Mouse (Mus musculus): ENCODE results near the gene Polg.
A peak's percentile ranks its signal among the peaks of the same experiment; 100 is the strongest.

Gene Polg

DNA sequence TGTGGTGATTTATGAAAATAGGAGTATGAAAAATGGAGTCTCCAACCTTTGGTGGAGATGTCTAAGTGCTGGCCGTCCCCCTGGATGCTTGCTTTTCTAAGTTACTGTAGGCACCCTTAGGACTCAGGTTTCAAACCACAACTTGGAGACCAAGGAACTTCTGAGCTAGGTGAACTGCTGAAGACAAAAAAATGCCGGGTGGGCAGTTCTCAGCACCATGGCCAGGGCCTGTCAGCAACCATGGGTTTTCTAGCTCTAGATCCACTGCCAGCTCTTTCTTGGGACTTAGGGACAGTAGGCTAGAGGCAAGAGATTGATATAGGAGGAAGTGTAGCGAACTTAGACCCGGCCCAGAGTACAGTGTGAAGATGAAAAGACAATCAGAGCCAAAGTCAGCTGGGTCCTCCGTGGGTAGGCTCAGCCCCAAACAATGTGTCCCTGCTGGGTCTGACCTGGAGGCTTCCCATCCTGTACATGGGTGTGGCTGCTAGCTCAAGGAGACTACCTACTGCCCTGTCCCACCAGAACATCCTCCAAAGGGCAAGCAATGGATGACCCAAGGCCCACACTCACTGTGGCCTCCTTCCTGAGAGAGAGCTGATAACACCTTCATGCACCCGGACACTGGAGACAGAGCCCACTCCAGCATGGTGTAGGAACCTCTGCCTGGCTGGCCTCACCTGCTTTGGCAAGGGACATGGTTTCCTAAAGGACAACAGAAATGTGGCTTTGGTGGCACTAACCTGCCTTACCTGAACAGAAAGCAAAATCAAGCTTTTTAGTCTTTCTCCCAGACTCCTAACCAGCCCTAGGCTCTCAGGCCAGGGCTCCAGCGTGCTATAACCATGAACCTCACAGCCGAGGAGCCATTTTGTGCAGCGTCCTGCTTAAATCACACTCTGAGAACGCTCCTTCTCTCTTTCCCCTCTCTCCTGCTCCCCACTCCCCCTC is 36.3 kb upstream of the Polg start:
- peak in 1 of 2 experiments; percentile 20 for DNase-seq

DNA sequence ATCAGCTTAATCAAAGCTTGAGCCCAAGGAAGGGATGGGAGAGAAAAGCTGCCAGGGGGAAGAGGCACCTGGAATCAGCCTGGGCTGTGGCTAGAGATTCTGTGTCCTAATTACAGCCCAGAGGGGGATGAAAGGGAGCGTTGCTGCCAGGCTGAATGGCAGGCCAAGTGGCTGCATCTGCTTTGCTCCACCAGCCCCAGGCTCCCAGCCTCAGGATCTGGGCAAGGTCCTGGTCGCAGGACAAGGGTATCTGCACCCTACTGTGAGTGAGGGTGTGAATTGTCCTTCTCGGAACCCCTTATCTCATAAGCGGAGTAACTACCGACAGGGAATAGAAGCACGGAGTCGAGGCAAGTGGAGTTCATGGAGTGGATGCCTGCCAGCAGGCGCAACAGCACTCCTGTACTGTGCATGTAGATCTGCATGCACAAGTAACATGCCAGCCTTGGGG is 35.4 kb upstream of the Polg start:
- peak in 1 of 2 experiments; percentile 62 for DNase-seq

DNA sequence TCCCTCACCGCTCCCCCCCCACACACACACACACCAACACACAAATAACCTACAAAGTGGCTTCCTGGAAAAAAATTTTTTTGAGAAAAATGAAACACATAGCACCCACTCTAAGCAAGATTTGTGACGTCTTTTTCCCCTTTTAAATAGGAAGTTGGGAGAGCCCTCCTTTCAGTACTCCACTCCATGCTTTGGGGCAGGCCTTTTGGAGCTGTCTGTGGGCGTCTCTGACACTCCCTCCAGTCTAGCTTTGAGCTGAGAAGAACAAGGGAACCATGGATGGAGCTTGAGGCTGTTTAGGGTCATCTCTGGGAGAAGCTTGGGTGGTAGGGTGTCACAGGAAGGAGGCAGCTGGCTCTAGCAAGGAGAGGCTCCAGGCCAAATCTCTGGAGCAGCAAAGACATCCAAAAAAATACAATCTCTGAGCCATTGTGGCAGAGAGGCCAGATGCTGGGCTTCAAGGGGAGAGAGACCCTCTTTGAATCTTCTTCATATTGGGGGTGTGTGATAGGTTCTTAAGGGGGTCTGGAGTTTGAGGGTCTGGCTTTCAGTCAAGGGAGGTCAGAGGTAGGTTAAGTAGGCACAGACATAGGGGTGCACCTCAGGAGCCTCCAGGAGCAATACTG is 34.6 kb upstream of the Polg start:
- peak in 1 of 2 experiments; percentile 31 for DNase-seq

DNA sequence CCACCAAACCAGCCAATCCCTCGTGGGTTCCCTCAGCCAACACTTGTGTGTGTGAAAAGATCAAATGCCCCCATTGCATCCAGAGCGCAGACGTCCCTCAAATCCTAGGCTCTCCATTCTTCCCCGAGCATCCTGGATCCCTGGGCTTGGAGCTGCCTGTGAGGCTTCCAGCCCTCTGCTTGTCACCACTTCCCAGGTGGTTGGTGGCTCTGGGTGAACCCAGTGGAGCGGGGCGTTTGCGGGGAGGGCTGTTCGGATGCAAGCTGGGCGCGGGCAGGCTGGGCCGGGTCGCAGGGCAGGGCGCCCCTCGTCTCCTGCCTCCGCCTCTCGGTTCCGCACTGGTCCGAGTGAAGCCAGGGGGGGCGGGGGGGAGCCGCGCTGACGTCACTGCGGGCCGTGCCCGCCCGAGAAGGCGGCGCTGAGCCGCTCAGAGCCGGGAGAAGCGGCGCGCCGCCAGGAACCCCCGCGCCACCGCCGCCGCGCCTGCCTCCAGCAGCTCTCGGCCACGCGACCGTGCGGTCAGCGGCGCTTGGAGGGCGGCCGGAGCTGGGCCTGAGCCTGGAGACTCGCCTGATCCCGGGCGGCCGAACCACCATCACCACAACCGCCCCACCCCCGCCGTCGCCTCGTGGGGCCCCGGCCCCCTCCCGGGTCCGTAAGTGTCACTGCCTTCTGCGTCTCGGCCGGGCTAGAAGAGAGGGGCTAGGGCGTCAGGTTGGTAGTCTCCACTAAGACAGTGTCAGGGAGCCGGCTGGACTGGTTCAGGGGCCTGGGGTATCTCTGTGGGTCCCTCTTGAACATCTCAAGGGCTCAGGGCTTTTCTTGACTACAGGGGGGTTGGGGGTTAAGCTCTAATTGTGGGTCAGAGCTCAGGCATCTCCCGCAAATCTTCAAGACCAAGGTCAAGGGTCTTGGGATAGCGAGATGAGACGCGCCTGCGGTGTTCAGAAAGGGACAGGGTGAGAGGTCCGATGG is 33.7 kb upstream of the Polg start:
- peak; percentile 79 to 86 for DNase-seq

DNA sequence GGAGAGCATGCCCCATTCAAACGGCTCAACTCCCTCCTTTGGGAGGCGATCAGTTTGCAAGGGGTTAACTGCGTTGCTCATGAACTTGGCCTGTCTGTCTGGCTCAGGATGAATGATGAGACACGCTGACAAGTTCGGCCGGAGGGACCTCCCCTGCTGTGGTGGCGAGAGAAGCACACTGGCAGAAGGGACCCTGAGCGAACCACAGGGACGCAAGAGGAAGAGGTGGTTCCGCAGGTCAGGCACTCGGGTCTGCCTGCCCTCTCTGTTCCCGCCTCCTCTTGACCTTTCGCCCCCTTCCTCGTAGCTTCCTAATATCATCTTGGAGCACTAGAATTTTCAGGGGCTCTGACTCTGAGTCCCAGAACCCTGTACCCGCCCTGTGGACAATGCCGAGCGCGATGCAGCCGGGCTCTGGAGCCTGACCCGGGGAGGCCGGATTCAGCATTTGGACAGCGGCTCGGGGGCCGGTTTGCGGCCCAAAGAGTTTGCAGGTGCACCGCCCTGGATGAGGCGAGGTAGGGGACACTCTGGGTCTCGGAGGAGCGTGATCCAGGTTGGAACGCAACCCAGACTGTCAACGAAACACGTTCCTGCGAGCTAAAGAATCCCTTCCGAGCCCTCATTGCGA is 32.9 kb upstream of the Polg start:
- peak; percentile 50 to 55 for DNase-seq

DNA sequence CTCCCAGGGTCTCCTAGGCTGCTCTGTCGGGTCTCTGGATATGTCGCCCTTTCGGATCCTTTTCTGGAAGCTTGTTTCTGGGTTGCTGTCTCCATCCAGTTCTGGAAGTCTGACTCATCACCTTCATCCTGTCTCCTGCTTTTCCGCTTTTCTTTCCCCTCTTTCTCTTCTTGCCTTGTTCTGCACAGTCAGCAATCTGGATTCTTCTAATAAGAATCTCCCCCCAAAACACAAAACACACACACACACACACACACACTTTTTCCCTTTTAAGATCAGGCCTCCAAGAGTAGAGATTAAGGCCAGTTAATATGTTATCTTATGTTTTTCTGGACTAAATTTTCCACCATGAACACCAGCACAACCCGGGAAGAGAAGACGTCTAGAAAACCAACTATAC is 32.2 kb upstream of the Polg start:
- DNase-seq: no peak

DNA sequence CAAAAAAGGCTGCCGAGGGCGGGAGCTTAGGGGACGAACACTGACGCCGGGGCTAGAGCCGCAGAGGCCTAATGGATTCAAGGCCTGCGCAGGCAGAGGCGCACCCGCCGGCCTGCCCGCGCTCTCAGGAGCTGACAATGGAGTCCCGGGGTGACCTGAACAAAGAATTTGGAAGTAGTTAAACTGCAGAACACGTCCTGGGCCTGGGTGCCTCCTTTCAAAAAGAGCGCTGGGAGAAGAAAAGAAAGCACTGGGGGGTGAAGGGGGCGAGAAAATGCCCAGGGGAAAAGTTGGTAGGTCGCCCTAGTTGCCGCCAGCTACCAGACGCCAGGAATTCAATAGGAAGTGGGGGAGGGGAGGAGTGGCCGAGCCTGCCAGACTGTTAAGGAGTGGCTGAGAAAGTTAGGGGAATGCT is 31.5 kb upstream of the Polg start:
- peak in 1 of 2 experiments; percentile 13 for DNase-seq

DNA sequence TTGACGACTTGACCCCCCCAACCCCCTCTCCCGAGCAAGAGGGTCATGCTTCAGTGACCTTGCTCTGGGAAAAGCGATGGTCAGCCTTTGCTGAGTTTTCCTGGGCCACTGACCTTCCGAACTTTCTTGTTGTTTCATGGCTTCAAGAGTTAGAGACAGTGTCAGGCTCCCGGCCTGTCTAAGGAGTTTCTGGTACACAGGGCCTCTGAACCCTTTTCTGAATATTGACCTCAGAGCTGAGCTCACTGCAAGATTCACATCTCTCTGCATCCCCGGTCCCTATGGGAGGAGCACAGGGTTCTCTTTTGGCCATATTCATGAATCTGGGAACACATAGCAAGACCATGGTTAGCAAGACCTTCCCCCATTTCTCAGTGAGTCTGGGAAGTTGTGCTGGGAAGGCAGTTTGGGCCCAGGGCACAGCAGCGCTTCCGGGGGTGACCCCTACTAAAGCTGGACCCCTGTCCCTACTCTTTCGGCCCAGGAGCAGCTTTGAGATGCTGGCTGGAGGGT is 30.7 kb upstream of the Polg start:
- no peak for DNase-seq

DNA sequence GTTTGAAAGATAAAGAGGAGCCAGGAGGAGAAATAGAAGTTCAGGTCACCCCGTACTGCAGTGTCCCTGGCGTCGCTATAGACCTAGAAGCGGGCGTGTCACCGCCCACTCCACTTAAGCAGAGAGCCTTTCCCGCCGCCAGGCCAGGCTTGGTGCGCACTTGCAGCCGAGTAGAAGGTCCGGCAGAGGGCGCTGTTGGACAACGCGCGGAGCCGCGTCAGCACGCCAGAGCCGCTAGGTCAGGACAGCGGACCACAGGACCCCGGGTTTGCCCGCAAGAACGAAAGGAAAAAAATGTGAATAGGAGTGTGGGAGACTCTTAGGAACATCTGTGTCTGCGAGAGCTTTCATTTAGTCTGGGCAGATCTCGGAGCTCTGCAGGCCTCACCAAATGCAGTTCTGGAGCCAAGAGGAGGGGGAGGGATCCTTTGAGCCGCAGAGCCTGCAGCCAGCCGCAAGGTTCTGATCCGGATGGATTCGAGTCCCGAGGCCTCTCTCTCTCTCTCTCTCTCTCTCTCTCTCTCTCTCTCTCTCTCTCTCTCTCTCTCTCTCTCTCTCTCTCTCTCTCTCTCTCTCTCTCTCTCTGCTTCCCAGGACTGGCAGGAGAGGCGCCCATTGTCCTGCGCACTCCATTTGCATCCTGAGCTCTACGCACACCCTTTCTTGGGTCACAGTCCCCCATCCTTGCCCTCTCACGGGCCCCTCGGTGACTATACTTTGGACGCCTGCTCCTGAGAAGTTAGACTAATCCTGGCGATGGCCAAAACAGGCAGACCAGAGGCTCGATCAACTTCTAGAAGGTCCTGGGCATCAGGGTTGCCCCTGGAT is 30.0 kb upstream of the Polg start:
- peak; percentile 94 for DNase-seq

DNA sequence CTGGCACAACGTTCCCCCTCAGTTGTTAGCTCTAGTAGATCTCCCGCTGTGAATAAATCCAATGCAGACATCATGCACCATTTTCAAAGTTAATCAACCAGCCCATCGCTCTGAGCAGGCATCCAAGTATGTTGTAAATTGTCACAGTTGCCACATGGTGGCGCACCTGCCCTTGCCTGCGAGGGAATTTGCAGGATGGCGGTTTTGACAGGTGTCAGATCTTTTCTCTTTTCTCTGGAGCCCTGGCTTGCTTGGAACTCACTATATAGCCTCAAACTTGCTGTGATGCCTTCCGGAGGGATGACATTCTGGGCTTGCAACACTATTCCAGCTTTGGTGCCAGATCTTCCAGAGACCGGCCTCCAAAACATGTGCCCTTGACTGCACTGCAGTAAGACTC is 27.8 kb upstream of the Polg start:
- DNase-seq: peak; percentile 82 to 83

DNA sequence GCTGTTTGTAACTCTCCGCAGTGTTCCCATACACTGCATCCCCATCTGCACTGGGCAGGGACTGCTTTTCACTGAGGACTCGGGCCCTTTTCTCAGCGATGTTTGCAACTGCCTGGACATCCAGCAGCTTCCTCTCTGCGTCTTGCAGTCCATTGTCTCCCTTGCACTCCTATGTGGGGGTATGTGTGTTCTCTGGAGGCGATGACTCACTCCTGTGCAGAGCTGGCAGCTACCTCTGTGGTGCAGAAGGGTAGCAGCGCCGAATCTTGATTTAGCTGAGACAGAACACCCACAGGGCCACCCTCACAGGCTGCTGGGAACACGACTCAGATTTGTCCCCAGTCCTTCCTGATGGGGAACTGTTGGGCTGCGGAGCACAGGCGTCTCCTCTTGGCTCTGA is 20.4 kb upstream of the Polg start:
- DNase-seq: no peak

DNA sequence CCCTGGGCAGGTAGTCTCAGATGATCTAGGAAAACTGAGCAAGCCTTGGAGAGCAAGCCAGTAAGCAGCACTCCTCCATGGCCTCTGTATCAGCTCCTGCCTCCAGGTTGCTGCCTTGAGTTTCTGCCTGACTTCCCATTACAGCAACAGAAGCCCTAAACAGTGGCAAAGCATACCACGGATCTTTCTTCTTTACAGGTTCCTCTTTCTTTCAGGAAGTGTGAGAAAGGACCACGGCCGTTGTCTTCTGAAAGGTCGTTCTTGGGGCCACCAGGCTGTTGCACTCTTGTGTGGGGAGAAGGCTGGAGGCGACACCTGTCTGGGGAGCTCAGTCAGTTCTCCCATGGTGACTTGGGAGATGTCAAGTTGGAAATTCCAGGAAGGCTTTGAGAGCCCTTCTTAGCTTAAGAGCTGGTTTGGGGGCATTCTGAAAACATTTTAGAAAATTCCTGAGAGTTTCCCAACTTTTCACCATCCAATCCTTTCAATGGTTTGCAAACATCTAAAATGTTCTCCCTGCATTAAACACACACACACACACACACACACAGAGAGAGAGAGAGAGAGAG is 8.8 kb upstream of the Polg start:
- DNase-seq: no peak

DNA sequence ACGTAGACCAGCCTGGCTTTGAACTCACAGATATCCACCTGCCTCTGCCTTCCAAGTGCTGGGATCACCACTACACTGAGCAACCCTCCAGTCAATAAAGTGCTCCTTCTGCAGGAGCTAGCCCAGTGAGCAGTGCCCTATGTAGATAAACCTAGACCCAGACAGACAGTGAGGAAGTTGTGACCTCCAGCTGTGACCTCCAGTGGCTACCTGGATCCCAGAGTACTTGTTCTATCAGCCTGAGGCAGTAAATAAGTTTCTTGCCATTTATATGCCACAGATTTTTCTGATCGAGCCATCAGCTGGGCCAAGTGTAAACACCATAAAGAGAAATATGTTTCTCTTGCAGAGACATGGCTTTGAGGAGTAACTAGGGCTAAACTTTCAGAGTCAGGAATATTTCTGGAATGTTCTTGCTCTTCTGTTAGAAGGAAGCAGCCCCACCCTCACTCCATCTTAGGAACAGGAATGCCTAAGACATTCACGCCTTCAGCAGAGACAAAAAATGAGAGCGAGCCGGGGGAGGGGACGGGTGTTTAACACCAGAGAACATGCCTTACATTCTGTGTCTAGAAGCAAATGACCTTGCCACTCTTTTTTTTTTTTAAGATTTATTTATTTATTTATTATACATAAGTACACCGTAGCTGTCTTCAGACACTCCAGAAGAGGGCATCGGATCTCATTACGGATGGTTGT is 7.5 kb upstream of the Polg start:
- no peak for DNase-seq

DNA sequence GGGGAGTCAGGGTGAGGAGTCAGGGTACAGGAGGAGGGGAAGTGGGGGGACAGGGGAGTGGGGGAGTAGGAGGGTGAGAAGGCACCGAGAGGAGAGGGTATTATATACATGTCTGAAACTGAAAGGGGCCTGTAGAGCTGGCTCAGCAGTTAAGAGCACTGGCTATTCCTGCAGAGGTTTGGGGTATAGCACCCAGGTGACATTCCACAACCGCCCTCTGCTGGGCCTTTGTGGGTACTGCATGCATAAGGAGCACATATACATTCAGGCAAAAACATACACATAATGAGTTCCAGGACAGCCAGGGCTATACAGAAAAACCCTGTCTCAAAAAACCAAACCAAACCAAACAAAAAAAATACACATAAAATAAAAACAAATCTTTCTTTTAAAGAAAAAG is 6.6 kb upstream of the Polg start:
- DNase-seq: no peak

DNA sequence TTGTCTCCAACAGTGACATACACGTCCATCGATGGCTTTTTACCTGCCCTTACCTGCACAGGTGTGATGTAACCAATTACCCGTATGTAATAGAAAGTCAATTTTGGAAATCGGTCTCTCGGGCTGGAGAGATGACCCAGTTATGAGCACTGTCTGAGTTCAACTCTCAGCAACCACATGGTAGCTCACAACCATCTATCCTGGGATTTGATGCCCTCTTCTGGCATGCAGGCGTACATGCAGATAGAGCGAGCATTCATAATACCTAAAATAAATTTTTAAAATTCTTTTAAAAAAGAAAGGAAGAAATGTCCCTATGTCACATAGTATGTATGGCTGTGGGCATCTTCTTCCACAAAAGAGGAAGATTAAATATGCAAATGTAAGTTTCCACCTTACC is 5.3 kb upstream of the Polg start:
- no peak for DNase-seq

DNA sequence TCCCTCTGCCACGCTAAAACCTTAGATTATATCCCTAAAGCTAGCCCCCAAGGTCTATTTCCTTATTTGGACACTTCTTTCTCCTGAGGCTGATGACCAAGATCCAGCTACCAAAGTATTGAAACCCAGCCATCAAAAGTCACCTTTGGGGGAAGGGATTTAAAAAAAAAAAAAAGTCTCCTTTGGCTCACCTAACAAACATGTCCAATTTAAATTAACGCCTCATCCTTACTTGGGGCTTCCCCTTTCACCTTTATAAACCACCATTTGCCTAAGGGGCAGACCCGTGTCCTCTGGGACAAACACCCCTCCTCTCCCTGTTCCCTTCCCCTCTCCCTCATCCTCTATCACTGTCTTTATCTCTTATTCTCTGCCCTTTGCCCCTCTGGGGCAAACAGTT is 4.6 kb upstream of the Polg start:
- DNase-seq: no peak

DNA sequence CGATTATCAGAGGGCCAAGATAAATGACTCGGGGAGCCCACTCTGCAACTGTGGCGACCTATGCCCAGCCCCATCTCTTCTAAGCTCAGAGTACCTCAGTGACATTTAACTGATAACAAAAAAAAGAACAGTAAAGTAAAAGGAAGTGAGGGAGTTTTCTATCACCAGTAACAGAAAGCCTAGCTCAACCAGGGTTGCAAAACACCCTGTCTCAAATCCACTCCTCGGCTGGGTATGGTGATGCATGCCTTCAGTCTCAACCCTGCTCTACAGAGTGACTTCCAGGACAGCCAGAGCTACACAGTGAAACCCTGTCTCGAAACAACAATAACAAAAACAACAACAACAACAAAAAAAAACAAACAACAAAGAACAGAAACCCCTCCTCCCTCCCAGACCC is 3.6 kb upstream of the Polg start:
- DNase-seq: no peak

DNA sequence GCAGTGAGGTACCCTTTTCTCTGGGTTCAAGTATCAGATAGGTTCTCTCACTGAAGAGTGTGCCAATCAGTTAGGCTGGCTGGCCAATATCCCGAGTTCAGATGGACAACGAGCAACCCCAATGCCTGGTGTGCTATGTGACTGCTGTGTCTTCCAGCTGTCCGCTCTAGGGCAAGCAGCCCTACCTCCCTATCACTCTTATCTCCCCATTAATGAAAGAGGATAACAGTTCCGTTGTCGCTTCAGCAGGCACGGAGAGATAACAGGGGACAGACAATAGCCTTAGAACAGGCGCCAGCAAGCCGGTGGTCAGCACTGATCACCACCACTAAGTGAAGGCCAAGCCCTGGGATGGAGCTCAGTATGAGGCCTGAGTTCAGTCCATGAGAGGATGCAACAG is 2.8 kb upstream of the Polg start:
- no peak for DNase-seq

DNA sequence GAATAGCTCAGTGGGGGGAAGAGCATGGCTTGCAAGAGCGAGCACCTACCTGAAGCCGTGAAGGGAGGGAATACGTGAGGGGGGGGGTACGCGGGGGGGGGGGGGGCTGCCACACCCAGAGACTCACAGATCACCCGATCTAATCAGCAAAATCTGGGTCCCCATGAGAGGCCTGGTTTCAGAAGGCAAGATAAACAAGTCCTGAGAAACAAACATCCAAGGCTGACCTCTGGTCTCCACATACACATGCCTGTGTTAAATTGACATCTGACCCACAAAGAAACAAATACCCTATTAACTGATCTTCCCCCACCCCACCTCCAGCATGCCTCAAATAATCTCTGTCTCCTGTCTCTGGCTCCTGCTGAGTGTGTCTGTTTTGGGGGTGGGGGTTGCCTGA is 1.8 kb upstream of the Polg start:
- no peak for DNase-seq

DNA sequence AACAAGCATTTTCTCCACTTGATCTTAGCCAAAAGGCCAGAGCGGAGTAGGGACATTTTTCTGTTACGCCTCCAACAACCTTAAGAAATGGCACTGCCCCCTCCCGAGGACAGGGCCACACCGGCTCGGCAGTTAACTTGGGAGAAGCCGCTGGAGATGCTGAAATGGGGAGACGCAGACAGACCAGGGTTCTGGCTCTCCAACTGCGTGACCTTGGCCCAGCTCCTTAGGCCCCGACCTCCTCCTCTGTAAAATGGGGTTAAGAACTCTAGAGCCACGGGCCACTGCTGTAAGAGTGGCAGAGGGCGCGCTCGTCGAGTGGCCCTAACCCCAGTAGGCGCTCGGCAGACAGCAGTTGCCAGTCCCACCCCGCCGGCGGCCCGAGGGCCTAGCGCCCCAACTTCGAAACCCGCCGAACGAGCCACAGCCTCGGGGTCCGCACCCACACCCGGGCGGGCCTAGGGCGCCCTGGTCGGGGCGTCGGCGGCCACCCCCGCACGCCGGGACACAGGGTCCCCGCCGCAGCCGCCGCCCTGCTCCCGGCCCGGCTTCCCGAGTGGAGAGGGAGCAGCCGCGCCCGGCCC is 609 bp downstream of the Polg start:
- DNase-seq: no peak
